Mouse (Mus musculus) testis, adult 2 months (tissue): Measurements from ENCODE around the gene Ift88.

Experiments
- CTCF ChIP-seq: fragments of 200-500 bp; IDR thresholded peaks from 2 replicates; pipeline ENCODE4 v1.5.1; 2012; ENCODE audit warnings: low read depth, mild to moderate bottlenecking, inconsistent platforms, low read length, moderate library complexity; ENCODE audit not compliant: control insufficient read depth, insufficient read depth, insufficient replicate concordance
- POLR2A ChIP-seq: fragments of 200-500 bp; IDR thresholded peaks from 2 replicates; pipeline ENCODE4 v1.6.1; 2012; ENCODE audit warnings: low read depth, mild to moderate bottlenecking, inconsistent platforms, low read length, moderate library complexity; ENCODE audit not compliant: control insufficient read depth

- TF ChIP-seq CTCF (no peak), POLR2A (no peak)
These were observed 91.4 kb downstream of the Ift88 start for GRCm38 (mm10) chr14:57515156-57515762.
